In the genomic region with DNA sequence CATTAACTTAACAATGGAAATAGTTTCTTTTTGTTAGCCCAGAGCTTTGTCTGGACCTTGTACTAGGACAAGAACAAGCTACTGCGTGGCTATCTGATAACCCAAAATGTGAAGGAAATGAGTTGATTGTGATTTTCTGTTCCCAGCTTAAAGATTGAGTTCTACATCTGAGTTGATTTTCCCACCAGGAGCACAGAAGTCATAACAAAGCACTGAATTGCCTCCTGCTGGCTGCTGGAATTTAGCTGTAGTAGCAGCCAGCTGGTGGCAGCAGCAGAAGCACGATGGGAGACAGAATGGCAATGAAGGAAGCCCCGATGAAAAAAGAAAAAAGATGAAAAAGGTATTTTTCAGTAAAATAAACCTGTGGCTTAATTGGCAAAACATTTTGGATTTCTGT, we compare ENCODE assay signal across 7 mouse cellular contexts. TPM values are rescaled to one million over a fixed set of nuclear protein-coding genes. Genes with fewer than 3 reads are reported as not detected.
A peak's percentile ranks its signal among the peaks of the same experiment; 100 is the strongest.
DNase-seq lines count a peak whose midpoint lies in the region; ATAC-seq and TF ChIP-seq lines count a peak whose summit lies in the region.

No protein-coding gene starts in this region.

- no peak overlapping the region for H3K4me3 ChIP-seq in hindbrain, embryonic 14.5 days (replicated peaks; ENCODE audit: low read length)
- no peak overlapping the region for H3K4me3 ChIP-seq in hindbrain, embryonic 13.5 days
- no peak overlapping the region for H3K4me3 ChIP-seq in ES-Bruce4 (ENCODE audit: low read depth, low read length)

- no peak for ATAC-seq in hindbrain, embryonic 14.5 days (ENCODE audit: low FRiP score)
- no peak for ATAC-seq in hindbrain, embryonic 13.5 days (ENCODE audit: low FRiP score)

- no peak overlapping the region for H3K9ac ChIP-seq in hindbrain, embryonic 14.5 days
- no peak overlapping the region for H3K9ac ChIP-seq in hindbrain, embryonic 13.5 days
- no peak overlapping the region for H3K9ac ChIP-seq in ES-Bruce4 (ENCODE audit: low read depth, poor library complexity, severe bottlenecking)

- H3K4me2 ChIP-seq in hindbrain, embryonic 14.5 days (replicated peaks): peak overlapping the region; percentile 15; the same call in 1 of the 2 replicates
- H3K4me2 ChIP-seq in hindbrain, embryonic 13.5 days: no peak overlapping the region

- WGBS in hindbrain, embryonic 14.5 days: 14% methylated on average over 3 of the region's 3 CpGs
- WGBS in hindbrain, embryonic 13.5 days: 11% methylated on average over 3 of the region's 3 CpGs

- DNase-seq in hindbrain, embryonic 14.5 days (ENCODE audit: low spot score): peak; percentile 65
- DNase-seq in adipocyte (ENCODE audit: low spot score): peak; percentile 60
- peak; percentile 44 for DNase-seq in kidney, adult 9 months
- DNase-seq in retina, postnatal 1 day: peak; percentile 55
- no peak for DNase-seq in urinary bladder, adult 2 months (ENCODE audit: low spot score)

- no peaks in the 10 kb centered on the region for H3K27me3 ChIP-seq in hindbrain, embryonic 14.5 days (ENCODE audit: control insufficient read depth, insufficient read depth, low read length)
- H3K27me3 ChIP-seq in hindbrain, embryonic 13.5 days: no peaks in the 10 kb centered on the region
- H3K27me3 ChIP-seq in ES-Bruce4 (ENCODE audit: control insufficient read depth, insufficient read depth, low read length, poor library complexity, severe bottlenecking): no peaks in the 10 kb centered on the region

- peak overlapping the region; percentile 62; the same call in 1 of the 2 replicates for H3K27ac ChIP-seq in hindbrain, embryonic 14.5 days
- no peak overlapping the region for H3K27ac ChIP-seq in hindbrain, embryonic 13.5 days
- H3K27ac ChIP-seq in ES-Bruce4 (ENCODE audit: insufficient read depth, low read length): no peak overlapping the region

- no peaks in the 10 kb centered on the region for H3K36me3 ChIP-seq in hindbrain, embryonic 14.5 days (replicated peaks; ENCODE audit: control insufficient read depth, insufficient read depth)
- H3K36me3 ChIP-seq in hindbrain, embryonic 13.5 days: no peaks in the 10 kb centered on the region
- H3K36me3 ChIP-seq in ES-Bruce4 (ENCODE audit: control insufficient read depth, insufficient read depth, low read length, poor library complexity, severe bottlenecking): no peaks in the 10 kb centered on the region

- TF ChIP-seq CTCF in ES-Bruce4 (IDR thresholded peaks at IDR 0.05; ENCODE audit: low read depth, low read length): peak; percentile 2

- peak; percentile 86; the same call in 1 of the 2 replicates for TF ChIP-seq EP300 in ES-Bruce4 (IDR thresholded peaks at IDR 0.05; ENCODE audit: insufficient read depth, low read depth, low read length)

- peaks cover 8% of the 10 kb centered on the region for H3K4me1 ChIP-seq in hindbrain, embryonic 14.5 days (replicated peaks; ENCODE audit: control insufficient read depth, insufficient read depth, low read length)
- peaks cover 11% of the 10 kb centered on the region for H3K4me1 ChIP-seq in hindbrain, embryonic 13.5 days (replicated peaks)
- peaks cover 1% of the 10 kb centered on the region for H3K4me1 ChIP-seq in ES-Bruce4 (ENCODE audit: control insufficient read depth, insufficient read depth, low read length)

- no peak for TF ChIP-seq POLR2A in ES-Bruce4 (IDR thresholded peaks at IDR 0.05; ENCODE audit: insufficient read depth, low read length)

- H3K9me3 ChIP-seq in hindbrain, embryonic 14.5 days (ENCODE audit: control insufficient read depth, low read length): no peaks in the 10 kb centered on the region
- no peaks in the 10 kb centered on the region for H3K9me3 ChIP-seq in hindbrain, embryonic 13.5 days
- H3K9me3 ChIP-seq in ES-Bruce4 (replicated peaks; ENCODE audit: control insufficient read depth, insufficient read depth, low read length, poor library complexity, severe bottlenecking): no peaks in the 10 kb centered on the region

RNA-seq across cellular contexts. Expression of gene Mbtps2, which starts 2.9 kb away (rescaled TPM):
- 35.7 and 39.3 TPM in 2 replicates for polyA plus RNA-seq in hindbrain, embryonic 14.5 days (2014; fragmentation: Nextera tagmentation; extraction: Ambion mirVana)
- 27.5 and 30.9 TPM in 2 replicates for polyA plus RNA-seq in hindbrain, embryonic 13.5 days (2015; fragmentation: Nextera tagmentation; extraction: Ambion mirVana)
- polyA plus RNA-seq in ES-Bruce4 (2011; ENCODE audit: insufficient read depth, insufficient read length, low read depth, missing spikeins): 56.4 and 59.8 TPM in 2 replicates
- 14.5 and 15.8 TPM in 2 replicates for polyA plus RNA-seq in urinary bladder, adult 2 months (2012; rRNA removed)

RNA-seq across cellular contexts. Expression of gene Yy2, which starts 32.7 kb away (rescaled TPM):
- polyA plus RNA-seq in hindbrain, embryonic 14.5 days (2014; fragmentation: Nextera tagmentation; extraction: Ambion mirVana): 2.3 and 2.5 TPM in 2 replicates
- polyA plus RNA-seq in hindbrain, embryonic 13.5 days (2015; fragmentation: Nextera tagmentation; extraction: Ambion mirVana): 2.7 and 4.0 TPM in 2 replicates
- 4.4 and 5.5 TPM in 2 replicates for polyA plus RNA-seq in ES-Bruce4 (2011; ENCODE audit: insufficient read depth, insufficient read length, low read depth, missing spikeins)
- 1.3 and 1.6 TPM in 2 replicates for polyA plus RNA-seq in urinary bladder, adult 2 months (2012; rRNA removed)
